Mouse (Mus musculus): Measurements from ENCODE around the gene H2-T23.

DNA sequence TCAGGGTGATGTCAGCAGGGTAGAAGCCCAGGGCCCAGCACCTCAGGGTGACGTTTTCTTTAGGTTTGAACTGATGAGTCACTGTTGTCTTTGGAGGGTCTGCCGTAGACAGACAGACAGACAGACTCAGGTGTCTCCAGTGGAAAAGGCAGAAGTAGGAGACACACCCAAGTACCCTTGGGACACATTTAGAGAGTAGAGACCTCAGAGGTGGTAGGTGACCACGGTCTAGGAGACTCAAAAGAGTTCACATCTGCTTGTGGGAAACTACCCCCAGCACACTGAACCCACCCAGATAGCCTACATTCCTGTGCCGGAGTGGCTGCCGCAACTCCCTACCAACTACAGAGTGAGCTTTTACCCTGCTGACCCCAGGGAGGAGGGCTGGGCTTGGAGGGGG is 17.7 kb downstream of the H2-T23 start:
- TF ChIP-seq POLR2A (IDR thresholded peaks at IDR 0.05; ENCODE audit: low read depth, low read length) (no peak), CTCF (conservative IDR thresholded peaks at IDR 0.05; ENCODE audit: insufficient read depth, insufficient read length, low read depth, low read length) (no peak)
